Mouse (Mus musculus) neutrophil, adult 83 days (primary cell): ENCODE results near the gene Gm10203. TPM values are rescaled to one million over a fixed set of nuclear protein-coding genes. Genes with fewer than 3 reads are reported as not detected.

Experiments
- total RNA-seq, 2 experiments: library from RNA; stranded (reverse); gene quantifications; one replicate each; pipeline ENCODE4 v1.2.4; 2023

Gm10203 gene
- not detected for total RNA-seq

DNA sequence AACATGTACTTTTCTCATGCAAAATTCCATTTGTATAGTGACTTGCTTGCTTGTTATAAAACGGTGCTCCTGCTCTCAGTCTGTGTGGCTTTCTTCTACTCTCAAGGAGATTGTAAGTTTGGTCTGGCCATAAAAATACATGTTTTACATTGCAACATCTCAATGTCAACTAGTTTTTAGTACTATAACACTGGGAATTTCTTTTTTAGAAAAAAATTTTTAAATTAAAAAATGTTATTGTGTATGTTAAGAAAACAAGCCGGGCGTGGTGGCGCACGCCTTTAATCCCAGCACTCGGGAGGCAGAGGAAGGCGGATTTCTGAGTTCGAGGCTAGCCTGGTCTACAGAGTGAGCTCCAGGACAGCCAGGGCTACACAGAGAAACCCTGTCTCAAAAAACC is at the start of gene Gm10203:
TSS of gene Gm10203 (plus strand) at position 301 of the 400 bp plus-strand sequence.

DNA sequence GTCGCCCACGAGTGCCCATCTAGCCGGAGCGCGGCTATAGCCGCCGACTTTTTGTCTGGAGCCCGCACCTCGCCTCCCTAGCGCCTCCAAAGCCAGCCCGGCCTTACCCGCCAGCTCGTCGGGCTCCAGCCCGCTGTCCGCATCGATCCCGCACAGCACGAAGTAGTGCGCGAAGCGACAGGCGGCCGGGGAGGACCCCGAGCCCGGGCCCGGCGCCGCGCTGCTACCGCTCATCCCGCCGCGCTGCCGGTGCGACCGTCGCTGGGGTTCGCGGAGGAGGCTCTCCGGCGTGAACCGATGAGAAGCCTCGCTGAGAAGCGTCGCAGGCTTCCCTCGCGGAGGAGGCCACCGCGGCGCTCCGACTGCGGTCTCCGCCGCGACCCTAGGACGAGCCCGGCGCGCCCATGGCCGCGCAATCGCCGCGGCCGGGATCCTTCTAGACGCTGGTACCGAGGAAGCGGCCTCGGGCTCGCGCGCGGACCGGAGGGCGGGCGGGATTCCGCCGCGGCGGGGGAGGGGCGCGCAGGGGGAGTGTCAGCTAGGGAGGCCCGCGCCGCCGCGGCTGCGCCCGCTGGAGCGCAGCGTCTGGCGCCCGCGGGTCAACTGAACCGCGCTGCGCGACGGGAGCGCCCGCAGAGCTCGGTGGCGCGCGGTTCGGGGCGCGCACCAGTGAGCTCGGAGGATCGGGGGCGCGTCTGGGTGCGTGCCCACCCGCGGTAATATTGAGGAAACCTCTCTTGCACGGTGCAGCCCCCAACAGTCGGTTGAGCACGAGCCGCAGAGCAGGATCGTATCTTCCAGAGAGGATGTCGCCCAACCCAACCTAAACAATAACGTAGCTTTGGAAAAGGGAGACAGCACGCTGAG is 28.7 kb upstream of the Gm10203 start, which contains the start of gene Dennd5b:
TSS of gene Dennd5b (minus strand) at position 605 of the 867 bp plus-strand sequence.

DNA sequence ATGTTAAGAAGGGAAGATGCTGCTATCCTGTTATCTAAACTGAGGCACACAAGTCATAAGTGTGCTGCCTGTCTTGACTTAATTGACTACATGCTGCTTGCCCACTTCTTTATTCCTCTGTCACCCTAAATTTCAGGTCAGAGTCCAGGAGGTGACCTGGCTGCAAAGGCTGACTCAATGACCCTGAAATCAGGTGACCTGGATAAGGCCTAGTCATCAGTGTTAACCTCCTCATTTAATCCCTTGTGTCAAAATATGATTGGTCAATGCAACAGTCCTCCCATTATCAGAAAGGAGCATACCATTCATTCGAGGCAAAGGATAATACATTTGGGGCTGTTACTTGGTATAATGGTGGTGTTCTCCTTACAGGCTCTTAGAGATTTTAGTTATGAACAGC is 9.5 kb downstream of the Gm10203 start, which contains the start of gene Etfbkmt:
TSS of gene Etfbkmt (plus strand) at position 379 of the 400 bp plus-strand sequence.

Other genes starting within 250 kb of the Gm10203 start
- 1 to 10 TPM; 2.9 to 4.0 TPM for gene Caprin2, start 233.9 kb upstream of the Gm10203 start, total RNA-seq
- gene Sinhcaf, start 183.7 kb upstream of the Gm10203 start, total RNA-seq: 10 to 100 TPM; 10.9 to 13.5 TPM
- gene Dennd5b, start 28.5 kb upstream of the Gm10203 start, total RNA-seq: 1 to 10 TPM in 1 of 2 experiments, under 1 TPM in 1; 0.57 to 1.2 TPM
- gene Etfbkmt, start 9.7 kb downstream of the Gm10203 start, total RNA-seq: 1 to 10 TPM; 1.8 to 2.6 TPM
- gene Amn1, start 58.5 kb downstream of the Gm10203 start, total RNA-seq: 10 to 100 TPM; 51.3 to 53.9 TPM
- 100 to 1,000 TPM; 102 to 143 TPM for gene Resf1, start 179.2 kb downstream of the Gm10203 start, total RNA-seq